Mouse (Mus musculus) ES-E14 (cell line): ENCODE results near the gene Zcchc3. TPM values are rescaled to one million over a fixed set of nuclear protein-coding genes. Genes with fewer than 3 reads are reported as not detected.
"Not testable (repeated sequence)": the region's sequence is repeated elsewhere in the genome, so short reads cannot be mapped to it uniquely, and the experiment has no call there.

ENCODE experiments used
- DNase-seq: peaks from one replicate; pipeline ENCODE4 v3.0.0-alpha.2; 2013; ENCODE audit warnings: low read depth, low spot score
- H3K27ac ChIP-seq: 2 replicates; pipeline ENCODE4 v1.5.1; 2012; ENCODE audit warnings: low read depth, mild to moderate bottlenecking, low read length, moderate library complexity, mixed read lengths; ENCODE audit not compliant: poor library complexity, insufficient read depth, severe bottlenecking
- H3K36me3 ChIP-seq: 2 replicates; pipeline ENCODE4 v1.6.1; 2012; ENCODE audit warnings: mild to moderate bottlenecking, low read length, moderate library complexity, mixed read lengths; ENCODE audit not compliant: control insufficient read depth, poor library complexity, insufficient read depth, severe bottlenecking
- H3K4me1 ChIP-seq, 2 experiments: fragments of 150-350 bp in 1 of 2; sonication (generic) in 1 of 2; 2 replicates each; pipeline ENCODE4 v1.6.1; 2012; ENCODE audit warnings: low read length in 2 of 2, mild to moderate bottlenecking in 1 of 2, mixed read lengths in 1 of 2; ENCODE audit not compliant: control insufficient read depth in 2 of 2, insufficient read depth in 2 of 2, poor library complexity in 1 of 2
- H3K4me3 ChIP-seq, 2 experiments: fragments of 150-350 bp in 1 of 2; sonication (generic) in 1 of 2; 2 replicates each; pipeline ENCODE4 v1.5.1; 2012; ENCODE audit warnings: low read length in 2 of 2, low read depth in 1 of 2, mild to moderate bottlenecking in 1 of 2, mixed read lengths in 1 of 2; ENCODE audit not compliant: insufficient read depth in 1 of 2, poor library complexity in 1 of 2, severe bottlenecking in 1 of 2
- H3K9ac ChIP-seq: 2 replicates; pipeline ENCODE4 v1.6.1; 2012; ENCODE audit warnings: low read depth, mild to moderate bottlenecking, low read length, mixed read lengths; ENCODE audit not compliant: poor library complexity, insufficient read depth, severe bottlenecking
- H3K9me3 ChIP-seq: fragments of 150-350 bp; sonication (generic); 2 replicates; pipeline ENCODE4 v1.6.1; 2012; ENCODE audit warnings: low read depth, mild to moderate bottlenecking, low read length; ENCODE audit not compliant: control insufficient read depth, insufficient read depth
- CHD2 ChIP-seq: IDR thresholded peaks from 2 replicates; pipeline ENCODE4 v1.6.1; 2014; ENCODE audit warnings: mild to moderate bottlenecking, low read depth, low read length, inconsistent platforms
- HCFC1 ChIP-seq: IDR thresholded peaks from 2 replicates; pipeline ENCODE4 v1.6.1; 2012; ENCODE audit warnings: low read length, inconsistent platforms, borderline replicate concordance; ENCODE audit not compliant: insufficient read depth
- MAFK ChIP-seq: IDR thresholded peaks from 2 replicates; pipeline ENCODE4 v1.6.1; 2014; ENCODE audit warnings: mild to moderate bottlenecking, low read depth, low read length, inconsistent platforms; ENCODE audit not compliant: insufficient read depth
- ZC3H11A ChIP-seq: IDR thresholded peaks from 2 replicates; pipeline ENCODE4 v1.6.1; 2012; ENCODE audit warnings: low read depth, mild to moderate bottlenecking, inconsistent platforms, low read length, borderline replicate concordance
- ZNF384 ChIP-seq: IDR thresholded peaks from 2 replicates; pipeline ENCODE4 v1.6.1; 2012; ENCODE audit warnings: low read depth, low read length, inconsistent platforms
- in situ Hi-C, 2 experiments: fragments of 600-800 bp; cut with MboI; formaldehyde crosslinking; loops; one replicate each; pipeline ENCODE4 v1.15.1; 2025; ENCODE audit warnings: low sequenced_read_pairs in 2 of 2, inconsistent platforms in 1 of 2; ENCODE audit not compliant: unreplicated experiment in 2 of 2
- total RNA-seq: library from RNA; depleted of rRNA; stranded (reverse); fragments of 300-350 nt; gene quantifications from 2 replicates; pipeline ENCODE4 v1.2.3, GENCODE M21; 2012

Gene Zcchc3
- total RNA-seq, 1 experiment, result 21.4 TPM

DNA sequence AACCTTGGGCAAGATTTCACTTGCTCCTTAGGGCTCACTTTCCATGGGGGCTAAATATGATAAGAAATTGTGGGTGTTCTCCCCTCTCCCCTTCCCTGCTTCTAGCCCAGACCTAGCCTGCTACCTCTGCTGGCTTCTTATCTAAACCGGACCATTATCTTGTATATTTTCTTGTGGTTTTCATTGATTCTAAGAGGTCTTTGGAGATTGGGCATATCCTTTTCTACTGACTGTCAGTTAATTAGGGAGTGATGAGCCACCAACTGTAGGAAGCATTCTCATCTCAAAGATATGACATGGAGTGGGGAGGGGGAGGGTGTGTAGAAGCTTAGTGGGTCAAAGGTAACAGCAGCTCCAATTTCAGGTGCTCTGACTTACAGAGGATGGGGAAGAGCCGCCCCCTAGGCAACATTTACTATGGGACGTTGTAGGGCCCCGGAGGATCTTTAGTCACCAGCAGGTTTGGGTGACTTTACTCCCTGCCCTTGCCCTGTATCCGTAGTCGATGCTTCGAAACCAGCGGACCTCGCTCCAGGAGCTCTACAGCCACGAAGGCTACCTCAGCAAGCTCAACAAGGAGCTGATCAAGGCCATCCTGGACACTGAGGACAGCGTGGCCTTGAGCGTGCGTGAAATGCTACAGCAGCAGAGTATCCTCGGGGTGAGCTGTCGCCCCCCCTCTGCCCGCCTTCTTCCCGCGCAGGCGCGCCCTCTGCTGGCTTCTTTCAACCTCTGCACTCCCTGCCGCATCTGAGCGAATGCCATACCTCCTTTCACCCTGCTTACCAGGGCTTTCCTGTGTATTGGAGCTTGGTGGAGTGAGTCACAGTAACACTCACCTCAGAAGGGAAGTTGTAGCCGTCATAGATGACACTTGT lies 22.4 kb upstream of the Zcchc3 start:
- Histone ChIP-seq H3K36me3 (no peaks in the 10 kb centered on the region), H3K4me3 (peak overlapping the region; percentile 39 to 43; a peak in 3 of 4 replicates), H3K27ac (no peak overlapping the region), H3K9ac (peak overlapping the region; percentile 59), H3K9me3 (no peaks in the 10 kb centered on the region), H3K4me1 (no peaks in the 10 kb centered on the region)
- peak; percentile 71 for DNase-seq
- in situ Hi-C loops, result no loop called here
- TF ChIP-seq MAFK, result no peak
- TF ChIP-seq CHD2, result no peak
- no peak for TF ChIP-seq ZNF384
- no peak for TF ChIP-seq HCFC1
- TF ChIP-seq ZC3H11A, result 0 out of 2 replicates have a peak, but pooled peaks have one; percentile 30

DNA sequence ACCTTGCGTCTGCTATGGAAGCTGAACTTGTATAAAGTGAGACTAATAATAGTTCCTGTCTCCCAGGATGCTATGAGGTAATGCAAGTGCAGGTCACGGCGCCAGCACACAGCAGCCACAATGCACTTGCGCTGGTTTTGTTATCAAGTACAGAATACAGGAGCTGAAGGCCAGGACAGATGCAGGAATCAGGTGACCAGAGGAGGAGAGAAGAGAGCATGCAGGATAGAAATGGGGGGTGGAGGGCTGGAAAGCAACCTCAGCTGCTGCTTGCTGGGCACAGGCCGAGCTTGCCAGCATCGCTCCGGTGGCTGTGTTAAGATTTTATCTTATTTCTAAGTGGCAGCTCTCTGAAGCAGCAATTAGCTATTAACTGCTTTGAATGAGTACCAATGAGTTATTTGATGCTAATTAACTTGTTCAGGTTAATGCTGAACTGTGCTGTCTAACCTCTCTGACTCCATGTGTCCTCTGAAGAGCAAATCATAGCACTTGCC lies 21.6 kb upstream of the Zcchc3 start:
- no peak for DNase-seq
- Histone ChIP-seq H3K4me3 (no peak overlapping the region), H3K4me1 (no peaks in the 10 kb centered on the region), H3K27ac (no peak overlapping the region), H3K9me3 (no peaks in the 10 kb centered on the region), H3K9ac (no peak overlapping the region), H3K36me3 (no peaks in the 10 kb centered on the region)
- no peak for TF ChIP-seq MAFK
- TF ChIP-seq CHD2, result no peak
- no peak for TF ChIP-seq ZNF384
- TF ChIP-seq ZC3H11A, result no peak
- no peak for TF ChIP-seq HCFC1
- in situ Hi-C loops, result no loop called here

DNA sequence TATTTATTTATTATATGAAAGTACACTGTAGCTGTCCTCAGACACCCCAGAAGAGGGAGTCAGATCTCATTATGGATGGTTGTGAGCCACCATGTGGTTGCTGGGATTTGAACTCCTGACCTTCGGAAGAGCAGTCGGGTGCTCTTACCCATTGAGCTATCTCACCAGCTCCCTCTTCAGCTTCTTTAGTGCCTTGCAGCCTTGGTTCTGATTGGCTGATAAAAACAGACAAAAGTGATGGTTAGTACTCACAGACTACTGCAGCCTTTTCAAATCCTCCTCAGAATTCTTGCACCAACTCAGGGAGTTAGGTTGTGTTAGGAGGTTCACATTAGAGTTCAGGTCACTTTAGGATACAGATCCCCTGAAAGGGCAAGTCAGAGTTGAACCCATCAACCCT lies 13.7 kb upstream of the Zcchc3 start:
- H3K9me3 ChIP-seq, in situ Hi-C loops, H3K4me3 ChIP-seq, H3K36me3 ChIP-seq, H3K27ac ChIP-seq, H3K4me1 ChIP-seq, DNase-seq, H3K9ac ChIP-seq: not testable (repeated sequence)

GRCm38 (mm10) chr2:152427493-152427892 lies 12.7 kb upstream of the Zcchc3 start:
- no peak for TF ChIP-seq CHD2
- no peak for TF ChIP-seq ZNF384
- TF ChIP-seq MAFK, result no peak
- no peak for TF ChIP-seq ZC3H11A
- TF ChIP-seq HCFC1, result no peak
- in situ Hi-C loops, result no loop called here
- H3K4me3 ChIP-seq, result no peak overlapping the region

More at GRCm38 (mm10) chr2:152427493-152427892, 12.7 kb upstream of the Zcchc3 start:
- H3K9ac ChIP-seq, result no peak overlapping the region
- DNase-seq, result no peak
- no peak overlapping the region for H3K27ac ChIP-seq
- H3K4me1 ChIP-seq, result peaks cover 0 to 6% of the 10 kb centered on the region in 2 experiments; a peak in 1 of 4 replicates
- H3K36me3 ChIP-seq, result no peaks in the 10 kb centered on the region
- H3K9me3 ChIP-seq, result no peaks in the 10 kb centered on the region
